Mouse (Mus musculus): ENCODE measurements around the gene Zfp683.

The Zfp683 gene

GRCm38 (mm10) chr4:134091225-134091529 lies 37.5 kb downstream of the Zfp683 start:
- in situ Hi-C loops (cut with MboI, MseI) = loop anchor here in 1 of 2 experiments (5.0 kb wide), 1 partner anchor 36 kb away; the partner anchor contains the start of gene Sh3bgrl3

- in situ Hi-C loops (cut with MboI, MseI) = loop anchor here in 1 of 2 experiments (5.0 kb wide), 1 partner anchor 35 kb away; the partner anchor contains the start of gene Sh3bgrl3
Observed at GRCm38 (mm10) chr4:134092382-134093288, 39.0 kb downstream of the Zfp683 start.

GRCm38 (mm10) chr4:134094004-134094564 lies 40.4 kb downstream of the Zfp683 start:
- in situ Hi-C loops (cut with MboI, MseI) = loop anchor here in 1 of 2 experiments (5.0 kb wide), 1 partner anchor 33 kb away; the partner anchor contains the start of gene Sh3bgrl3

- in situ Hi-C loops (cut with MboI, MseI) = loop anchor here in 1 of 2 experiments (5.0 kb wide), 1 partner anchor 32 kb away; the partner anchor contains the start of gene Sh3bgrl3
Observed at GRCm38 (mm10) chr4:134094923-134095547, 41.4 kb downstream of the Zfp683 start, which contains the start of gene Cd52. Cd52 (minus strand) TSS chr4:134095082.

DNA sequence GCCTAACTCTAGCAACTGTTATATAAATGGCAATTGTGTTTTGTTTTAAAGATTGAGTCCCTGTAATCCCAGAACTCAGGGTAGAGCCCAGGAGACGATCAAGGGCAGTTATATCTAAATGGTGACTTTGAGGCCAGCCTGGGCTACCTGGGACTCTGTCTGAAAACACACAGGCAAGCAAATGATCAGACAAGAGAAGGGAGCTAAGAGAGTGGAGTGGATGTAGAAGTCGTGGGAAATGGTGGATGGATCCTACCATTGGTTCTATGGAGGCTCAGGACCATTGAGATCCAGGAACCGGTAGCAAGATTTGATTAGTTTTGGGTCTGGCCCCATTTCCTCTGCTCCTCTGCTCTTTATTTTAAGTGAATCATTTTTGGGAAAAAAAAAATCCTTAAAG lies 42.5 kb downstream of the Zfp683 start:
- in situ Hi-C loops (cut with MboI, MseI) = no loop called here

DNA sequence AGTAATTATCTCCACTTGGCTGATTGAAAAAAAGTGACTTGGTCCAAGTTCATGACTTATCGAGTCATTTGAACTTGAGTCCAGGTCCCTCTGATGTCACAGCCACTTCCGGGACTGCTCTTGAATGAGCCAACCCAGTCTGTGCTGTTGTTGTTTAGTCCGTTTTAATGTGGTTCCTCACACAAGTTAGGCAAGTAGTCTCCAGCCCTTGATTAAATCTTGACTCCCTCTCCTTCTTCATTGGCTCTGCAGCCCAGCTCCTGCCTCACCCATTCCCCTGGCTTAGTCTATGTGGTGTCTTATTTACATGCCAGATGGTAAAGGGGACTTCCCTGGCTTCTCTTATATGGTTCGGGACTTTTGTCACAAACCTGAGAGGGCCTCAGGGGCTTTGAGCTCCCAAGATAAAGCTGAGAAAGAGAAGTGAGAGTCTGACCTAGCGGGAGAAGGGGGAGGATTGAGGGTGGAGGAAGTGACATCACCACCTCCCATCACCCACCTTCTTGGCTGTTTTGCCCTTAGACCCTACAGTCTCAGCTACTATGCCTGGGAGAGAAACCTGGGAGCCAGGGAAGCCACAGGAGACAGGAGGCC lies 43.5 kb downstream of the Zfp683 start:
- in situ Hi-C loops (cut with MboI, MseI) = no loop called here

DNA sequence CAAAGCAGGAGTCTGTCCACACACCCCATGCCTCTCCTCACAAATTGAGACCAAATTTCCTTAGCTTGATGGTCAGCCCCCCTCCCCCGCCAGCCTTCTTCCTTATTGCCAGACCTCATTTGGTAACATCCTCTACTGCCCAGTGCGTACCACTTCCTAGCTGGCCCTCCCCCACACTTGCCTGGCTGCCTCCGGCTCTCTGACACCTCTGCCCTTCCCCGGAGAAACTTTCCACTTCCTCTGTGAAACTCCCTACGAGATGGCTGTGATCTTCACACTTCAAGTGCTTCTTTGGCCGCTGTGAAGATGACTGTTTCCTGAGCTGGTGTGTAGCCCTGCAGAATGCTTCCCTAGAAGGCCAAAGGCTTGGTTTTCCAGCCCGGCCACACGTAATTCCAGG lies 45.0 kb downstream of the Zfp683 start:
- in situ Hi-C loops (cut with MboI, MseI) = no loop called here

DNA sequence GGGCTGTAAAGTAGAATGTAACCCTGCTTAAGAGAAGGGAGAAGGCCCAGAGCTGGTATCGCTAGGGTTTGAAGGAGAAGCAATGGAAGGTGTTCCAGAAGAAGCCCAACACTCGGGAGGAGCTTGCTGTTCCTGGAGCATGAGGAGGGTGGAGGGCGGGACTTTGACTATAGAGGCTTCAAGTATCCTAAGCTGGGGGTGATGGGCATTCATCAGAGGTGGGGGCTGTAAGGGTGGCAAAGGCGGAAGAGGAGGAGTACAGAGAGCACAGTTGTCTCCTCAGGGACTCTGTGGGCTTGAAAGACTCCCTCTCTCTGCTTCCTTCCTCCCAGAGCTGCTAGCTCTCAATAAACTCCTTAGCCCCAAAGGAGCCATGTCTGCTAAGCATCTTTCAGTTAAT lies 46.6 kb downstream of the Zfp683 start:
- in situ Hi-C loops (cut with MboI, MseI) = no loop called here

GRCm38 (mm10) chr4:134101979-134102741 lies 48.5 kb downstream of the Zfp683 start, which contains the start of gene Ubxn11:
Ubxn11 (plus strand) TSS chr4:134102570.
- in situ Hi-C loops (cut with MboI, MseI) = no loop called here

GRCm38 (mm10) chr4:134102742-134103119 lies 49.1 kb downstream of the Zfp683 start:
- in situ Hi-C loops (cut with MboI, MseI) = no loop called here

GRCm38 (mm10) chr4:134106105-134106504 lies 52.5 kb downstream of the Zfp683 start:
- in situ Hi-C loops (cut with MboI, MseI) = no loop called here

DNA sequence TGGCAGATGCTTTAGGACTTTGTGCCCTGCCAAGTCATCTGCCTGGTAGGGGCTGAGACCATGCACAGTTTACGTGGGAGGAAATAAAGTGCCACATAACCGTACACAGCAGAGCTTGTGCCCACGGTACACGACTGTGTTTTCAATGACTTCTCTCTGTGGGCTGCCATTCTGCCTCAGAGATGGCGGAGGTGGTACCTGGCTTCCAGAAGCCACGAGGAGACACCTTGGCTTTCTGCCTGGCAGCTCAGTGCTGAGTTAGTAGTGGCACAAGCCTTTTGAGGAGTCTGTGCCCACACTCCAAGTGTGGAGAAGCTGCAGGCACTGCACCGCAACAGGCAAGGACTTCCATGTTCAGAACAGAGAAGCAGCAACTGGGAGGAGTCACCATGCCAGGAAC lies 54.1 kb downstream of the Zfp683 start:
- in situ Hi-C loops (cut with MboI, MseI) = no loop called here

GRCm38 (mm10) chr4:134108196-134108595 lies 54.6 kb downstream of the Zfp683 start:
- in situ Hi-C loops (cut with MboI, MseI) = no loop called here

Data from T-helper 17 cell (primary cell).